Mouse (Mus musculus) cortical plate, adult 2 months (tissue): Measurements from ENCODE around the gene Gypa.

Experiments used
- CTCF ChIP-seq: fragments of 200-500 bp; IDR thresholded peaks from 2 replicates; pipeline ENCODE4 v1.5.1; 2011; ENCODE audit warnings: mild to moderate bottlenecking, control low read depth, low read length; ENCODE audit not compliant: insufficient read depth; ENCODE audit errors: extremely low read depth
- POLR2A ChIP-seq: fragments of 200-500 bp; IDR thresholded peaks from 2 replicates; pipeline ENCODE4 v1.6.1; 2011; ENCODE audit warnings: mild to moderate bottlenecking, low read length, control low read depth; ENCODE audit not compliant: insufficient read depth; ENCODE audit errors: extremely low read depth

DNA sequence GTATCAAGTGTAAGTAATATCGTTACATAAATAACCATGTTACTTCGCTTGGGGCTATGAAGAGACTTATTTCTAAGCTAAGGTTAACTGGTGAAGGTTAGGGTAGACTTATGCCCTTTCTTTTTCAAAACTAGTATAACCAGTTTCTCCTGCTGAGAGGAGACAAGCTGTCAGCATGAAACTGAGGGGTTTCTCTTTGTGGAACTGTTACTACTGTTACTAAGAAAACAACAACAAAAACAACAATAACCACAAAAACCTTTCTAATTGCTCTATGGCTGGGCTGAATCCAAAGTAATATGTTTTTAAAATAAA is 722 bp downstream of the Gypa start:
- no peak for TF ChIP-seq CTCF
- TF ChIP-seq POLR2A, result no peak
